Mouse (Mus musculus) T-helper 1 cell (primary cell): ENCODE results near the gene Sowaha.

ENCODE experiments used
- in situ Hi-C: fragments of 300-600 bp; cut with MboI, MseI; formaldehyde crosslinking; loops from one replicate; pipeline ENCODE4 v1.15.1; 2025; ENCODE audit warnings: high pct_unique_total_duplicates

Gene Sowaha

GRCm38 (mm10) chr11:53505026-53505663 lies 25.1 kb upstream of the Sowaha start:
- in situ Hi-C loops = no loop called here

- in situ Hi-C loops = no loop called here
These were observed 24.3 kb upstream of the Sowaha start for GRCm38 (mm10) chr11:53504376-53504775.

GRCm38 (mm10) chr11:53503738-53504137 lies 23.7 kb upstream of the Sowaha start:
- in situ Hi-C loops = no loop called here

- in situ Hi-C loops = no loop called here
These were observed 22.1 kb upstream of the Sowaha start for GRCm38 (mm10) chr11:53502039-53502765.

- in situ Hi-C loops = no loop called here
These were observed 20.5 kb upstream of the Sowaha start for GRCm38 (mm10) chr11:53500569-53500968.

- in situ Hi-C loops = no loop called here
These were observed 16.9 kb upstream of the Sowaha start for GRCm38 (mm10) chr11:53496946-53497345.

GRCm38 (mm10) chr11:53495417-53495816 lies 15.3 kb upstream of the Sowaha start:
- in situ Hi-C loops = no loop called here

- in situ Hi-C loops = no loop called here
These were observed 13.3 kb upstream of the Sowaha start for GRCm38 (mm10) chr11:53493243-53493955.

GRCm38 (mm10) chr11:53491954-53492401 lies 11.9 kb upstream of the Sowaha start:
- in situ Hi-C loops = no loop called here

- in situ Hi-C loops = no loop called here
These were observed 9.3 kb upstream of the Sowaha start for GRCm38 (mm10) chr11:53489421-53489820.

- in situ Hi-C loops = no loop called here
These were observed 8.9 kb upstream of the Sowaha start for GRCm38 (mm10) chr11:53489007-53489406.

GRCm38 (mm10) chr11:53486822-53487594 lies 6.9 kb upstream of the Sowaha start:
- in situ Hi-C loops = no loop called here

GRCm38 (mm10) chr11:53486351-53486750 lies 6.3 kb upstream of the Sowaha start:
- in situ Hi-C loops = no loop called here

- in situ Hi-C loops = no loop called here
These were observed 5.6 kb upstream of the Sowaha start for GRCm38 (mm10) chr11:53485719-53486118.

- in situ Hi-C loops = no loop called here
These were observed 3.3 kb upstream of the Sowaha start for GRCm38 (mm10) chr11:53483159-53483891.

GRCm38 (mm10) chr11:53481088-53481730 lies 1.1 kb upstream of the Sowaha start:
- in situ Hi-C loops = no loop called here

GRCm38 (mm10) chr11:53479171-53479782 lies 797 bp downstream of the Sowaha start:
- in situ Hi-C loops = no loop called here

GRCm38 (mm10) chr11:53478383-53479170 lies 1.5 kb downstream of the Sowaha start:
- in situ Hi-C loops = no loop called here

GRCm38 (mm10) chr11:53477833-53478232 lies 2.2 kb downstream of the Sowaha start:
- in situ Hi-C loops = no loop called here
